Mouse (Mus musculus) hindbrain, postnatal 0 days (tissue): ENCODE measurements around the gene Arpc3. TPM values are rescaled to one million over a fixed set of nuclear protein-coding genes. Genes with fewer than 3 reads are reported as not detected.

Experiments
- ATAC-seq: fragments of 200-750 bp; cut with Nextera tagmentation; 2 replicates; pipeline ENCODE4 v1.8.0; 2017; ENCODE audit warnings: mild to moderate bottlenecking, moderate TSS enrichment, moderate library complexity
- DNase-seq: peaks from one replicate; pipeline ENCODE4 v3.0.0-alpha.2; 2015; ENCODE audit warnings: low spot score
- H3K27ac ChIP-seq: fragments of 300-500 bp; sonication (generic); 2 replicates; pipeline ENCODE4 v1.5.1; 2014; ENCODE audit warnings: mild to moderate bottlenecking
- H3K27me3 ChIP-seq: fragments of 300-500 bp; sonication (generic); 2 replicates; pipeline ENCODE4 v1.6.1; 2014; ENCODE audit warnings: low read length, mixed read lengths; ENCODE audit not compliant: insufficient read depth
- H3K36me3 ChIP-seq: fragments of 300-500 bp; sonication (generic); 2 replicates; pipeline ENCODE4 v1.6.1; 2014; ENCODE audit warnings: low read length, mixed read lengths; ENCODE audit not compliant: insufficient read depth
- H3K4me1 ChIP-seq: fragments of 300-500 bp; sonication (generic); 2 replicates; pipeline ENCODE4 v1.6.1; 2014; ENCODE audit warnings: antibody characterized with exemption, low read length, mixed read lengths; ENCODE audit not compliant: insufficient read depth
- H3K4me2 ChIP-seq: fragments of 300-500 bp; sonication (generic); 2 replicates; pipeline ENCODE4 v1.6.1; 2014; ENCODE audit warnings: low read depth, mild to moderate bottlenecking, low read length, moderate library complexity, mixed read lengths
- H3K4me3 ChIP-seq: fragments of 300-500 bp; sonication (generic); 2 replicates; pipeline ENCODE4 v1.5.1; 2014; ENCODE audit warnings: low read length
- H3K9ac ChIP-seq: fragments of 300-500 bp; sonication (generic); replicated peaks from 2 replicates; pipeline ENCODE4 v1.6.1; 2014; ENCODE audit warnings: mild to moderate bottlenecking, low read length, moderate library complexity, mixed read lengths
- H3K9me3 ChIP-seq: fragments of 300-500 bp; sonication (generic); 2 replicates; pipeline ENCODE4 v1.6.1; 2016; ENCODE audit warnings: low read length, mixed read lengths
- CTCF ChIP-seq: IDR thresholded peaks from 2 replicates; pipeline ENCODE4 v1.5.1; 2016; ENCODE audit warnings: antibody characterized with exemption, control low read depth, low read depth
- WGBS: fragments of 180-500 bp; shearing (Covaris S2); extraction: QIAGEN DNeasy Blood & Tissue Kit; methylation state at CpG from one replicate; pipeline ENCODE4 v1.1.7; 2014; 5-methylcytosine and 5-hydroxymethylcytosine counted together
- polyA plus RNA-seq: library from polyadenylated mRNA; unstranded; fragments of >200 nt; fragmentation: Nextera tagmentation; extraction: Ambion mirVana; gene quantifications from 2 replicates; pipeline ENCODE4 v1.2.1, GENCODE M21; 2015
- total RNA-seq: library from RNA; depleted of rRNA; stranded (reverse); fragments of >200 nt; gene quantifications from 2 replicates; pipeline ENCODE4 v1.2.3, GENCODE M21; 2014

Arpc3 gene
- total and polyA plus RNA-seq, 2 experiments from 2014 or later = 144 to 163 TPM

DNA sequence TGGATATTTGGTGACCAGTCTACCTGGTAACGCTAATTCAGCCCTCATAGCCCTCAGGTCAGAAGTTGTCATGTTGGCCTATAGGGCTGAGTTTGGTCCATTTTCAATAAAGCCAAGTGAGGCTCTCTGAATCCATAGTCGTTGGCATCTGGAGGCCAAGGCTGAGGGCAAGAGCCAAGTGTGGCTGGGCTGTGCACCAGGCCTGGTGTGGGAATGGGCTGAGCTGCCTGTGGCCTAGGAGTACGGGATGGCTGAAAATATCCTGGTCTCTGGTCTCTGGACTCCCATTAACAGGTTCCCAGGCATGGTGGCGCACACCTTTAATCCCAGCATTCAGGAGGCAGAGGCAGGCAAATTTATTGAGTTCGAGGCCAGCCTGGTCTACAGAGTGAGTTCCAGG is 1.7 kb upstream of the Arpc3 start:
- no peak for TF ChIP-seq CTCF
- no peak overlapping the region for H3K27ac ChIP-seq
- DNase-seq (no peak), ATAC-seq (no peak)
- H3K9me3 ChIP-seq = no peaks in the 10 kb centered on the region
- H3K27me3 ChIP-seq = no peaks in the 10 kb centered on the region
- H3K9ac ChIP-seq = no peak overlapping the region
- H3K4me1 ChIP-seq = no peaks in the 10 kb centered on the region
- no peaks in the 10 kb centered on the region for H3K36me3 ChIP-seq
- no peak overlapping the region for H3K4me3 ChIP-seq
- 89% methylated on average over 5 of the region's 5 CpGs for WGBS
- H3K4me2 ChIP-seq = no peak overlapping the region

DNA sequence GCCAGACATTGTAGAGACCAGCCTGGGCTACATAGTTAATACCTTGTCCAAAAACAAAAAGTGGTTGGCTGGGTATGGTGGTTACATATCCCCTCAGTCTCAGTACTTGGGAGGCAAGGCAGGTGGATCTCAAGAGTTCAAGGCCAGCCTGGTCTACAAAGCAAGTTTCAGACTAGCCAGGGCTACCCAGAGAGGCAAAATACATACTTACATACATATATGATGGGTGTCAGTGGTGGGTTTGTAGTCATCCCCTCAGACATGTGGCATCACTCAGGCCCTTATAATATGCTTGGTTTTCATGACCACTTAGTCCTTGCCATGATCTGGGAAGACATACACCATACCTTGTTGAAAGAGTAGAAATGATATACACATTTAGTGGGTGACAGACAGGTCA is 1.0 kb upstream of the Arpc3 start:
- DNase-seq (no peak), ATAC-seq (no peak)
- no peak overlapping the region for H3K9ac ChIP-seq
- H3K4me2 ChIP-seq = no peak overlapping the region
- no peak for TF ChIP-seq CTCF
- H3K9me3 ChIP-seq = no peaks in the 10 kb centered on the region
- H3K36me3 ChIP-seq = no peaks in the 10 kb centered on the region
- H3K4me3 ChIP-seq = no peak overlapping the region
- no peaks in the 10 kb centered on the region for H3K4me1 ChIP-seq
- no peak overlapping the region for H3K27ac ChIP-seq
- no peaks in the 10 kb centered on the region for H3K27me3 ChIP-seq

DNA sequence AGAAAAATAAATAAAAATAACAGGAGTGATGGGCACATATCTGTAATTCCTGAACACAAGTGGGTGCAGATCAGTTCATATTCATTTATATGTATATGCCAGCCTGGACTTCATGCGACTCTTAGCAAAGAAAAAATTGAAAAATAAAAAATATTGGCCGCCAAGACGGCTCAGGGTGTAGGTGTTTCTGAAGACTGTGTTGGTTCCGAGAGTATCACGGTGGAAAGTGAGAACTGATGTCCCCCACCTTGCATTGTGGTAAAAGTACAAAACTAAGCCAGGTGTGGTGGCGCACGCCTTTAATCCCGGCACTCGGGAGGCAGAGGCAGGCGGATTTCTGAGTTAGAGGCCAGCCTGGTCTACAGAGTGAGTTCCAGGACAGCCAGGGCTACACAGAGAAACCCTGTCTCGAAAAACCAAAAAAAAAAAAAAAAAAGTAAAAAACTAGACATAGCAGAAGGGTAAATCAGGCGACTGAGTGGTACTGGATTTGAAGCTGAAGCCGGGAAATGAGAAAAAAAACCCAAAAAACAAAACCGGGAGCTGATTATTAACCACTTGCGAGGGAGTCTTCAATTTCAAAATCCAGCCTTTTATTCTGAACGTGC is 396 bp upstream of the Arpc3 start:
- 52% methylated on average over 16 of the region's 16 CpGs for WGBS
- Histone ChIP-seq H3K9me3 (no peaks in the 10 kb centered on the region), H3K4me2 (peak overlapping the region; percentile 78), H3K4me3 (peak overlapping the region; percentile 91), H3K27ac (no peak overlapping the region), H3K4me1 (no peaks in the 10 kb centered on the region), H3K27me3 (no peaks in the 10 kb centered on the region), H3K36me3 (no peaks in the 10 kb centered on the region), H3K9ac (peak overlapping the region; percentile 81)
- no peak for TF ChIP-seq CTCF
- ATAC-seq = peak; percentile 38; the same call in 1 of the 2 replicates
- no peak for DNase-seq

DNA sequence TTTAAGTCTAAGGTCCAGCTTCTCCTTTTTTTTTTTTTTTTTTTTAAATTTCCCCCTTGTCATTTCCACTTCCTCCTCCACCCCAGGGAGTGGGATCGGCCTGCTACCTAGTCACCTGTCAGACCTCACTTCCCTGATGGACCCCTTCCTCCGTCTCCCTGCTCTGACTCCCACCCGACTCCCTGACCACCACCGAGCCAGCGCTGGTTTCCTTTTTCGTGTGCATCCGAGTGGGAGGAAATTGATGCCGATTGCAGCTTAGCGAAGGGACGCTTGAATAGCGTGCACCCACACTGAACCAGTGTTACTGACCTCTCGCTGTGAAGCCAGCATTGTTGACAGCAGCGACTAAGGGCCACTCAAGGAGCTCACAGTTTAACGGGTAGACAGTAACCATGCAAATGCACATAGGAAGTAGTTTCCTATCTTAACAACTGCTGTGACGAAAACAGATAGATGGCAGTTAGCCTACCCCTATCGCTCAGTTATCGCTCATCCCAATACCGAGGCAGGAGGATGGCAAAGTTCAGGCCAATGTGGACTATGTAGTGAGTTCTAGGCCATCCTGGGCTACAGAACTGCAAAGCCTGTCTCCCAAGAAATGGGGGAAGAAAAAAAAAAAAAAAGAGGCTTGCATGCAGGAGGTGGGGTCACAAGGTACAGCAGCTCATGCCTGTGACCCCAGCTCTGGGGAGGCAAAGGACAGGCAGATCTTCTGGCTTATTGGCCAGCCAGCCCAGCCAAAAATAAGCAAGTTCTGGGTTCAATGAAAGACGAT is 738 bp downstream of the Arpc3 start:
- Histone ChIP-seq H3K27ac (peak overlapping the region; percentile 70; the same call in 1 of the 2 replicates), H3K4me1 (no peaks in the 10 kb centered on the region), H3K4me2 (peak overlapping the region; percentile 78), H3K27me3 (no peaks in the 10 kb centered on the region), H3K4me3 (peak overlapping the region; percentile 91), H3K9ac (peak overlapping the region; percentile 81), H3K36me3 (peaks cover 7% of the 10 kb centered on the region), H3K9me3 (no peaks in the 10 kb centered on the region)
- 13% methylated on average over 19 of the region's 19 CpGs for WGBS
- ATAC-seq = peak; percentile 52
- TF ChIP-seq CTCF = no peak
- no peak for DNase-seq

DNA sequence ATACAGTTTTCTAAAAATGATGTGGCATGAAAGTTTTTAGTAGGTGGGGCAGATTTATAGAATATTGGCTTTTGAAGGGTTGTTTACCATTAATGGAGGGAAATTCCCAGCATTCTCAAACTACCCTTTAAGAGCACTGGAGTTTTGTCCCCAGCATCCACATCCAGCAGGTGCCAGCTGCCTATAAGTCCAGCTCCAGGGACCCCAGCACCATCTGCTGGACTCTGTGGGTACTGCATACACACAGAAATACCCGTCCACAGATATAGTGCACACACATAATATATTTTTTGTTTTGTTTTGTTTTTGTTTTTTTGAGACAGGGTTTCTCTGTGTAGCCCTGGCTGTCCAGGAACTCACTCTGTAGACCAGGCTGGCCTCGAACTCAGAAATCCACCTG is 2.2 kb downstream of the Arpc3 start:
- ATAC-seq (peak; percentile 46; the same call in 1 of the 2 replicates), DNase-seq (peak; percentile 83)
- no peaks in the 10 kb centered on the region for H3K27me3 ChIP-seq
- H3K27ac ChIP-seq = no peak overlapping the region
- peaks cover 17% of the 10 kb centered on the region for H3K36me3 ChIP-seq
- H3K4me1 ChIP-seq = no peaks in the 10 kb centered on the region
- TF ChIP-seq CTCF = peak; percentile 87
- H3K9ac ChIP-seq = no peak overlapping the region
- H3K9me3 ChIP-seq = no peaks in the 10 kb centered on the region
- no peak overlapping the region for H3K4me3 ChIP-seq
- H3K4me2 ChIP-seq = no peak overlapping the region
- 40% methylated on average over 2 of the region's 2 CpGs for WGBS

DNA sequence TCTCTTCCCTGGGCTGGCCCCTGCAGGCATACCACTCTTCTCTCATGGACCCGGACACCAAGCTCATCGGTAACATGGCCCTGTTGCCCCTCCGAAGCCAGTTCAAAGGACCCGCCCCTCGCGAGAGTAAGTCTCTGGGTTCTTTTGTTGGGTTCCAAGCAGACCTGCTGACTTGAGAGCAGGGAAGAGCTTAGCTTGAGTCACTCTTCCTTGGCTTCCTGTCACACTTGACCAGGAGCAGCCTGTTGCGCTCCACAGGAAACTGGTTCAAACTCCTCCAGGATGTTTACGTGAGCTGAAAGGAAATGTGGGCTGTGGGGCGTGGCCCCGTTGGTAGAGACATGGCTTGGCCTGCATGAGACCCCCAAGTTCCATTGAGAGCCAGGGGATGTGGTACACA is 5.1 kb downstream of the Arpc3 start:
- Histone ChIP-seq H3K27me3 (no peaks in the 10 kb centered on the region), H3K4me1 (no peaks in the 10 kb centered on the region), H3K36me3 (peaks cover 17% of the 10 kb centered on the region), H3K4me2 (no peak overlapping the region), H3K4me3 (no peak overlapping the region), H3K9ac (no peak overlapping the region), H3K27ac (no peak overlapping the region), H3K9me3 (no peaks in the 10 kb centered on the region)
- no peak for TF ChIP-seq CTCF
- 88% methylated on average over 10 of the region's 10 CpGs for WGBS
- ATAC-seq = no peak
- DNase-seq = no peak

DNA sequence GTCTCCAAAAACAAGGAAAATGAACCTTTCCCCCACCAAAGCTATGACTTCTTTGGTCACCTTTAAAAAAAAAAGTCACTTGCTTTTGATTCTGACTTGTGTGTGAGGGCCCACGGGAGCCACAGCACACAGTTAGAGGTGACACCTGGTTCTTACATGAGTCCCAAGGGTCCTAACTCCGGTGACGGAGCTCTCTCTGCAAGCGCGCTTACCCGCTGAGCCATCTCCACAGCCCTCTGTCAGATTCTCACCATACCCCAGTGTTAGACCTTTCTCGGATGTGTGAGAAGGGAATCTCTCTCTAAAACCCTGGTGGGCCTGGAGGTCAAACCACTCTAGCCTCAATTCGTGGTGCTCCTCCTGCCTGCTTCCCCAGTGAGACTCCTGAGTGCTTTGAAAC is 5.8 kb downstream of the Arpc3 start:
- 87% methylated on average over 8 of the region's 8 CpGs for WGBS
- ATAC-seq = no peak

More for the DNA sequence above, 5.8 kb downstream of the Arpc3 start:
- no peak for DNase-seq
- no peak for TF ChIP-seq CTCF
- H3K27me3 ChIP-seq = no peaks in the 10 kb centered on the region
- H3K27ac ChIP-seq = no peak overlapping the region
- no peaks in the 10 kb centered on the region for H3K9me3 ChIP-seq
- peaks cover 17% of the 10 kb centered on the region for H3K36me3 ChIP-seq
- no peak overlapping the region for H3K4me2 ChIP-seq
- no peak overlapping the region for H3K4me3 ChIP-seq
- H3K4me1 ChIP-seq = no peaks in the 10 kb centered on the region
- H3K9ac ChIP-seq = no peak overlapping the region
